ENCODE assay signal across 9 mouse cellular contexts in genomic region chr6:90728491-90728931, GRCm38 (mm10).
A peak's percentile ranks its signal among the peaks of the same experiment; 100 is the strongest.
DNase-seq lines count a peak whose midpoint lies in the region; ATAC-seq and TF ChIP-seq lines count a peak whose summit lies in the region.
"Had no signal": no experiment of that assay in that cellular context is flagged by ENCODE, and none has a peak within 500 bp of the region (broad histone marks: within the 10 kb centered on the region; RNA-seq: fewer than 3 reads in every experiment).

No protein-coding gene starts in this region.

- no peaks in the 10 kb centered on the region for H3K79me2 ChIP-seq in MEL (ENCODE audit: control insufficient read depth, insufficient read depth, low read length, poor library complexity)

- no peak overlapping the region for H3K27ac ChIP-seq in MEL (ENCODE audit: control insufficient read depth, low read depth, low read length)
- 0 out of 2 replicates have a peak overlapping the region, but pooled peaks have one; percentile 12 for H3K27ac ChIP-seq in hindbrain, embryonic 12.5 days
- peak overlapping the region; percentile 78 for H3K27ac ChIP-seq in lung, embryonic 15.5 days
- no peak overlapping the region for H3K27ac ChIP-seq in olfactory bulb, adult 2 months (ENCODE audit: insufficient read depth, low read depth, low read length)

- no peaks in the 10 kb centered on the region for H3K27me3 ChIP-seq in MEL (ENCODE audit: control insufficient read depth in 1 of 2, insufficient read depth in 2 of 2, low read length in 2 of 2)
- H3K27me3 ChIP-seq in hindbrain, embryonic 12.5 days: no peaks in the 10 kb centered on the region
- H3K27me3 ChIP-seq in lung, embryonic 15.5 days: no peaks in the 10 kb centered on the region

- no peaks in the 10 kb centered on the region for H3K36me3 ChIP-seq in MEL (ENCODE audit: control insufficient read depth in 1 of 2, insufficient read depth in 2 of 2, low read length in 2 of 2)
- no peaks in the 10 kb centered on the region for H3K36me3 ChIP-seq in hindbrain, embryonic 12.5 days
- no peaks in the 10 kb centered on the region for H3K36me3 ChIP-seq in lung, embryonic 15.5 days

- peak; percentile 72 for DNase-seq in MEL (ENCODE audit: low read depth, low spot score)
- DNase-seq in cerebellum, adult 9-10 months: peak; percentile 91
- peak; percentile 68 to 74 for DNase-seq in frontal cortex, postnatal 25 days (ENCODE audit: low spot score in 2 of 2)
- peak; percentile 91 to 92 for DNase-seq in layer of hippocampus, postnatal 10 days (ENCODE audit: low spot score in 2 of 2)
- peak; percentile 58 to 59 for DNase-seq in thymus, adult 18-20 months

- WGBS in hindbrain, embryonic 12.5 days: 0% methylated on average over 1 of the region's 1 CpGs
- 0% methylated on average over 1 of the region's 1 CpGs for WGBS in lung, embryonic 15.5 days
- 5% methylated on average over 1 of the region's 1 CpGs for WGBS in olfactory bulb, adult 2 months

- no peak for TF ChIP-seq EP300 in MEL (IDR thresholded peaks at IDR 0.05; ENCODE audit: low read depth in 1 of 2, low read length in 2 of 2)

- H3K4me3 ChIP-seq in MEL (ENCODE audit: control insufficient read depth in 1 of 2, insufficient read depth in 1 of 2, low read depth in 2 of 2, low read length in 2 of 2): no peak overlapping the region
- no peak overlapping the region for H3K4me3 ChIP-seq in hindbrain, embryonic 12.5 days
- H3K4me3 ChIP-seq in lung, embryonic 15.5 days: no peak overlapping the region
- H3K4me3 ChIP-seq in olfactory bulb, adult 2 months (ENCODE audit: insufficient read depth, low read depth, low read length): no peak overlapping the region
- H3K4me3 ChIP-seq: erythroblast, embryonic 14.5 days had no signal

- no peak overlapping the region for H3K9ac ChIP-seq in MEL (ENCODE audit: control insufficient read depth, low read depth, low read length, poor library complexity, severe bottlenecking)
- H3K9ac ChIP-seq in hindbrain, embryonic 12.5 days: 0 out of 2 replicates have a peak overlapping the region, but pooled peaks have one; percentile 33
- H3K9ac ChIP-seq in lung, embryonic 15.5 days: no peak overlapping the region

- TF ChIP-seq CTCF in MEL (IDR thresholded peaks at IDR 0.05 in 2 of 3, conservative IDR thresholded peaks at IDR 0.05 in 1 of 3; ENCODE audit: control insufficient read depth in 1 of 3, insufficient read depth in 1 of 3, low read depth in 2 of 3, low read length in 3 of 3, poor library complexity in 1 of 3, severe bottlenecking in 1 of 3): peak; percentile 75 to 95 (median 86)
- peak; percentile 93 for TF ChIP-seq CTCF in olfactory bulb, adult 2 months (IDR thresholded peaks at IDR 0.05; ENCODE audit: insufficient read depth, low read depth, low read length)

- TF ChIP-seq RAD21 in MEL (IDR thresholded peaks at IDR 0.05; ENCODE audit: low read depth, low read length): peak; percentile 84

- no peaks in the 10 kb centered on the region for H3K9me3 ChIP-seq in MEL (replicated peaks; ENCODE audit: insufficient read depth, low read length)
- H3K9me3 ChIP-seq in hindbrain, embryonic 12.5 days (replicated peaks): no peaks in the 10 kb centered on the region
- no peaks in the 10 kb centered on the region for H3K9me3 ChIP-seq in lung, embryonic 15.5 days

- TF ChIP-seq POLR2A in MEL (IDR thresholded peaks at IDR 0.05; ENCODE audit: control insufficient read depth in 1 of 2, insufficient read depth in 1 of 2, low read depth in 1 of 2, low read length in 2 of 2, poor library complexity in 1 of 2): no peak
- no peak for TF ChIP-seq POLR2A in olfactory bulb, adult 2 months (IDR thresholded peaks at IDR 0.05; ENCODE audit: insufficient read depth, low read depth, low read length)

- no peak overlapping the region for H3K4me2 ChIP-seq in hindbrain, embryonic 12.5 days (replicated peaks)
- no peak overlapping the region for H3K4me2 ChIP-seq in lung, embryonic 15.5 days

- ATAC-seq in hindbrain, embryonic 12.5 days (ENCODE audit: low FRiP score): peak; percentile 73
- ATAC-seq in lung, embryonic 15.5 days (ENCODE audit: borderline replicate concordance, extremely low read depth, low FRiP score, low TSS enrichment): peak; percentile 85

- no peaks in the 10 kb centered on the region for H3K4me1 ChIP-seq in MEL (ENCODE audit: control insufficient read depth in 1 of 2, insufficient read depth in 2 of 2, low read length in 2 of 2)
- peaks cover 62% of the 10 kb centered on the region for H3K4me1 ChIP-seq in hindbrain, embryonic 12.5 days
- peaks cover 52% of the 10 kb centered on the region for H3K4me1 ChIP-seq in lung, embryonic 15.5 days
- H3K4me1 ChIP-seq in olfactory bulb, adult 2 months (ENCODE audit: control insufficient read depth, insufficient read depth, low read length): peaks cover 23% of the 10 kb centered on the region

TF ChIP-seq in MEL, 35 proteins besides CTCF, POLR2A, EP300 and RAD21:
- no peak for TF ChIP-seq POLR2AphosphoS5 (IDR thresholded peaks at IDR 0.05; ENCODE audit: borderline replicate concordance, low read depth, low read length)
- peak; percentile 71 for TF ChIP-seq ZC3H11A (IDR thresholded peaks at IDR 0.05; ENCODE audit: low read depth, low read length)
- peak; percentile 82 for TF ChIP-seq SMC3 (IDR thresholded peaks at IDR 0.05; ENCODE audit: low read depth, low read length)
- no peak for TF ChIP-seq MAZ (IDR thresholded peaks at IDR 0.05; ENCODE audit: low read depth, low read length)
- no peak for TF ChIP-seq TAL1 (IDR thresholded peaks at IDR 0.05; ENCODE audit: low read length)
- no peak for TF ChIP-seq GATA1 (IDR thresholded peaks at IDR 0.05; ENCODE audit: low read depth, low read length)
- TF ChIP-seq SIN3A (IDR thresholded peaks at IDR 0.05; ENCODE audit: low read length): peak; percentile 27; the same call in 1 of the 2 replicates

Comparison
In these comparisons a context has a peak if more than half of its experiments do, and no peak if none do; other contexts are left out.
1. H3K27ac ChIP-seq: peak in hindbrain, embryonic 12.5 days (single experiment) and lung, embryonic 15.5 days (single experiment); none in MEL (single experiment) and olfactory bulb, adult 2 months (single experiment).
2. Peak in every context shown above with its lines, with median percentiles within 50 percentile points of each other: DNase-seq.